Mouse (Mus musculus): ENCODE measurements around the gene Fam221b. TPM values are rescaled to one million over a fixed set of nuclear protein-coding genes. Genes with fewer than 3 reads are reported as not detected.
A peak's percentile ranks its signal among the peaks of the same experiment; 100 is the strongest.

Fam221b gene
- 1.4 TPM for polyA plus RNA-seq (2012; fragmentation: generic; extraction: Trizol)
- long read RNA-seq, experiment 1: 0 reads
- long read RNA-seq, experiment 2: 0 reads

DNA sequence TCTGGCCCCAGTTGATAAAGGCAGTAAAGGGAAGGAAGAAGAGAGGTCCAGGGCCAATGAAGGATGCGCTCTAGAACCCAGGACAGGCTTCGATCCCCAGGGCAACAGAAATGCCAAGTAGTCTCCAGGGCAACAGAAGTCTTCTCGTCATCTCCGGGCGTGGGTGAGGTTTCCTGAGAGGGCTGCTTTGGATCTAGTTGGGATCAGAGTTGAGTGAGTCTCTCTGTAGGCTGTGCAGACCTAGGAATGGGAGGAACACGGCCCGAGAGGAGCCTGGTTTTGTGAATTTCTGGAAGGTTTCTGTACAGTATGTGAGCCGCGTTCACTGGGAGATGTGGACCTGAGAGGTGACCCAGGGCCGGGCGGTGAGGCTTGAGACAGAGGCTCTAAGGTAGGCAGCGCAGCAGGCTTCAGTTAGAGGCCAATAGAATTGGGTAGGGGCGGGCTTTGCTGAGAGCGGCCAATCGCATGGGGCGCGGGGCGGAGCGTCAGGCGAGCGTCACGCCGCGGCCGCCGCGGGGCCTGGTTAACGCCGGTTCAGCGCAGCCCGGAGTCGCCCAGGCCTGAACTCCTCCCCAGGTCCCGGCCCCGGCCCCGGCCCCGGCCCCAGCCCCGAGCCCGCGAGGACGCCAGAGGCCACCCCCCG lies at the start of gene Fam221b, which contains the start of gene Tmem8b:
Fam221b (minus strand) TSS at position 364 of the 646 bp plus-strand sequence.
Tmem8b (plus strand) TSS at position 190 of the 646 bp plus-strand sequence.
- Histone ChIP-seq H3K4me3 (ENCODE audit: insufficient read depth, poor library complexity, severe bottlenecking) (peak within 1 kb of the TSS; percentile 38), H3K79me2 (ENCODE audit: control insufficient read depth, insufficient read depth) (no peaks in the 10 kb centered on the region), H3K27me3 (ENCODE audit: control insufficient read depth, insufficient read depth, insufficient read length) (peaks cover 19% of the 10 kb centered on the region), H3ac (ENCODE audit: control insufficient read depth, insufficient read length, low read depth) (peak within 1 kb of the TSS; percentile 71), H3K79me3 (ENCODE audit: low read depth) (no peaks in the 10 kb centered on the region), H3K36me3 (ENCODE audit: control insufficient read depth, insufficient read depth) (no peaks in the 10 kb centered on the region)
- TF ChIP-seq USF1 (IDR thresholded peaks at IDR 0.05; ENCODE audit: low read depth) (no peak), MAX (IDR thresholded peaks at IDR 0.05) (no peak), CTCF (IDR thresholded peaks at IDR 0.05; ENCODE audit: control insufficient read depth, insufficient read depth, insufficient read length) (no peak), FOSL1 (IDR thresholded peaks at IDR 0.05; ENCODE audit: insufficient read depth, low read length, poor library complexity, severe bottlenecking) (no peak), CEBPB (IDR thresholded peaks at IDR 0.05; ENCODE audit: low read depth) (no peak), MYOD1 (IDR thresholded peaks at IDR 0.05; ENCODE audit: control insufficient read depth, insufficient read length, low read depth) (no peak), MYOG (IDR thresholded peaks at IDR 0.05; ENCODE audit: control insufficient read depth, extremely low read depth, insufficient read length) (no peak)

DNA sequence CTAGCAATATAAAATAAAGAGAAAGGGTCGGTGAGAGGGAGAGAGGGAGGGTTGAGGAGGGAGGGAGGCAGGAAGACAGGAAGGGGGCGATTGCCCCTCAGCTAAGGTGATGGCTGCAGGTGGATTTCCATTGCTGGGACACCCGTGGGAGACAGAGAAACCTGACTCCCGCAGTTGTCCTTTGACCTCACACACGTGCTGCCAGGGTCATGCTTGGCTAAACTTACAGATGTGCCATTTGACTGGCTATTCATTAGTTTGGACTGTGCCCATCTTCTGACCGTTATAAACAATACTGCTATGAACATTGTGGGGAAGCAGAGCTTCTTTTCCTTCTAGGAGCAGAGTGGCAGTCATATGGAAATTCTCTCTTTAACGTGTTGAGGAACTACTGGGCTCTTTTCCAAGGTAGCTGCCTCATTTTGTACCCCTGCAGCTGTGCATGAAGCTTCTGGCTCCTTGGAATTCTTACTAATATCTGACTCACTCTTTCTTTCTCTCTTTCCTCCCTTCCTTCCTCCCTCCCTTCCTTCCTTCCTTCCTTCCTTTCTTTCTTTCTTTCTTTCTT lies 44.8 kb upstream of the Fam221b start:
- Histone ChIP-seq H3K27me3 (ENCODE audit: control insufficient read depth, insufficient read depth, insufficient read length) (peaks cover 23% of the 10 kb centered on the region), H3K36me3 (ENCODE audit: control insufficient read depth, insufficient read depth) (no peaks in the 10 kb centered on the region), H3K4me3 (ENCODE audit: insufficient read depth, poor library complexity, severe bottlenecking) (no peak overlapping the region), H3ac (ENCODE audit: control insufficient read depth, insufficient read length, low read depth) (no peak overlapping the region), H3K79me3 (ENCODE audit: low read depth) (no peaks in the 10 kb centered on the region), H3K79me2 (ENCODE audit: control insufficient read depth, insufficient read depth) (no peaks in the 10 kb centered on the region)
- TF ChIP-seq FOSL1 (IDR thresholded peaks at IDR 0.05; ENCODE audit: insufficient read depth, low read length, poor library complexity, severe bottlenecking): no peak
- TF ChIP-seq MYOG (IDR thresholded peaks at IDR 0.05; ENCODE audit: control insufficient read depth, extremely low read depth, insufficient read length): no peak
- TF ChIP-seq MYOD1 (IDR thresholded peaks at IDR 0.05; ENCODE audit: control insufficient read depth, insufficient read length, low read depth): no peak
- no peak for TF ChIP-seq CTCF (IDR thresholded peaks at IDR 0.05; ENCODE audit: control insufficient read depth, insufficient read depth, insufficient read length)
- TF ChIP-seq CEBPB (IDR thresholded peaks at IDR 0.05; ENCODE audit: low read depth): no peak
- no peak for TF ChIP-seq MAX (IDR thresholded peaks at IDR 0.05)
- no peak for TF ChIP-seq USF1 (IDR thresholded peaks at IDR 0.05; ENCODE audit: low read depth)

- H3K4me3 ChIP-seq (ENCODE audit: insufficient read depth, poor library complexity, severe bottlenecking): no peak overlapping the region
- H3K27me3 ChIP-seq (ENCODE audit: control insufficient read depth, insufficient read depth, insufficient read length): peaks cover 42% of the 10 kb centered on the region
- H3K79me3 ChIP-seq (ENCODE audit: low read depth): no peaks in the 10 kb centered on the region
- no peaks in the 10 kb centered on the region for H3K79me2 ChIP-seq (ENCODE audit: control insufficient read depth, insufficient read depth)
- no peaks in the 10 kb centered on the region for H3K36me3 ChIP-seq (ENCODE audit: control insufficient read depth, insufficient read depth)
- TF ChIP-seq MYOG (IDR thresholded peaks at IDR 0.05; ENCODE audit: control insufficient read depth, extremely low read depth, insufficient read length) (no peak), CTCF (IDR thresholded peaks at IDR 0.05; ENCODE audit: control insufficient read depth, insufficient read depth, insufficient read length) (peak; percentile 44)
- H3ac ChIP-seq (ENCODE audit: control insufficient read depth, insufficient read length, low read depth): no peak overlapping the region
Measured at GRCm38 (mm10) chr4:43711821-43712220, 42.9 kb upstream of the Fam221b start.

DNA sequence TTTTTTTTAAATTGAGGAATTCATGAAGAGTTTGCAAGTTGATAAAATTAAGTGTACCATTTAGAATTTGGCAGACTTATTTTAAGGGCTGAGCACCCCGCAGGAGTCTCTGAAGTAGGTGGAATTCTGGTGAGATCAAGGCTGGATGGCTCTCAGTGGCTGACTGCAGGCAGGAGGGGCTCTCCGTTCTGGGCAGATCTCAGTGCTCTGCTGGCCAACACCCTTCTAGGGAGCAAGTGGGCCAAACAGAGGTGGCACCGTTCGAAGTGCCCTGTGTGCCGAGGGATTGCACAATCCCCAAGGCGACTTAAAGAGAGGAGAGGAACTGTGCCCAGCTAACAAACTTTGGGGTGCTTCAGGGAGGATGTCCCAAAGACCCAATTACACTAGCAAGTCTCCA lies 40.9 kb upstream of the Fam221b start, which contains the start of gene Olfr71:
Olfr71 (minus strand) TSS at position 387 of the 400 bp plus-strand sequence.
- Histone ChIP-seq H3K4me3 (ENCODE audit: insufficient read depth, poor library complexity, severe bottlenecking) (no peak within 1 kb of the TSS), H3K36me3 (ENCODE audit: control insufficient read depth, insufficient read depth) (no peaks in the 10 kb centered on the region), H3K79me2 (ENCODE audit: control insufficient read depth, insufficient read depth) (no peaks in the 10 kb centered on the region), H3K79me3 (ENCODE audit: low read depth) (no peaks in the 10 kb centered on the region), H3K27me3 (ENCODE audit: control insufficient read depth, insufficient read depth, insufficient read length) (peaks cover 56% of the 10 kb centered on the region), H3ac (ENCODE audit: control insufficient read depth, insufficient read length, low read depth) (no peak within 1 kb of the TSS)
- peak; percentile 27 for TF ChIP-seq CEBPB (IDR thresholded peaks at IDR 0.05; ENCODE audit: low read depth)
- TF ChIP-seq MYOG (IDR thresholded peaks at IDR 0.05; ENCODE audit: control insufficient read depth, extremely low read depth, insufficient read length): no peak

- Histone ChIP-seq H3ac (ENCODE audit: control insufficient read depth, insufficient read length, low read depth) (no peak overlapping the region), H3K79me2 (ENCODE audit: control insufficient read depth, insufficient read depth) (no peaks in the 10 kb centered on the region), H3K36me3 (ENCODE audit: control insufficient read depth, insufficient read depth) (no peaks in the 10 kb centered on the region), H3K4me3 (ENCODE audit: insufficient read depth, poor library complexity, severe bottlenecking) (no peak overlapping the region), H3K79me3 (ENCODE audit: low read depth) (no peaks in the 10 kb centered on the region), H3K27me3 (ENCODE audit: control insufficient read depth, insufficient read depth, insufficient read length) (peaks cover 65% of the 10 kb centered on the region)
- TF ChIP-seq CTCF (IDR thresholded peaks at IDR 0.05; ENCODE audit: control insufficient read depth, insufficient read depth, insufficient read length): no peak
- no peak for TF ChIP-seq MAX (IDR thresholded peaks at IDR 0.05)
- TF ChIP-seq FOSL1 (IDR thresholded peaks at IDR 0.05; ENCODE audit: insufficient read depth, low read length, poor library complexity, severe bottlenecking): no peak
- no peak for TF ChIP-seq MYOG (IDR thresholded peaks at IDR 0.05; ENCODE audit: control insufficient read depth, extremely low read depth, insufficient read length)
- TF ChIP-seq MYOD1 (IDR thresholded peaks at IDR 0.05; ENCODE audit: control insufficient read depth, insufficient read length, low read depth): no peak
- no peak for TF ChIP-seq CEBPB (IDR thresholded peaks at IDR 0.05; ENCODE audit: low read depth)
- TF ChIP-seq USF1 (IDR thresholded peaks at IDR 0.05; ENCODE audit: low read depth): no peak
Measured at GRCm38 (mm10) chr4:43705991-43706390, 37.0 kb upstream of the Fam221b start.

GRCm38 (mm10) chr4:43703851-43704250 lies 34.9 kb upstream of the Fam221b start:
- Histone ChIP-seq H3ac (ENCODE audit: control insufficient read depth, insufficient read length, low read depth) (no peak overlapping the region), H3K79me2 (ENCODE audit: control insufficient read depth, insufficient read depth) (no peaks in the 10 kb centered on the region), H3K27me3 (ENCODE audit: control insufficient read depth, insufficient read depth, insufficient read length) (peaks cover 53% of the 10 kb centered on the region), H3K79me3 (ENCODE audit: low read depth) (no peaks in the 10 kb centered on the region), H3K36me3 (ENCODE audit: control insufficient read depth, insufficient read depth) (no peaks in the 10 kb centered on the region), H3K4me3 (ENCODE audit: insufficient read depth, poor library complexity, severe bottlenecking) (no peak overlapping the region)
- TF ChIP-seq CEBPB (IDR thresholded peaks at IDR 0.05; ENCODE audit: low read depth) (no peak), USF1 (IDR thresholded peaks at IDR 0.05; ENCODE audit: low read depth) (no peak), FOSL1 (IDR thresholded peaks at IDR 0.05; ENCODE audit: insufficient read depth, low read length, poor library complexity, severe bottlenecking) (no peak), MYOD1 (IDR thresholded peaks at IDR 0.05; ENCODE audit: control insufficient read depth, insufficient read length, low read depth) (no peak), CTCF (IDR thresholded peaks at IDR 0.05; ENCODE audit: control insufficient read depth, insufficient read depth, insufficient read length) (no peak), MAX (IDR thresholded peaks at IDR 0.05) (no peak), MYOG (IDR thresholded peaks at IDR 0.05; ENCODE audit: control insufficient read depth, extremely low read depth, insufficient read length) (no peak)
